Mouse (Mus musculus): ENCODE data around the gene Rgs6.

DNA sequence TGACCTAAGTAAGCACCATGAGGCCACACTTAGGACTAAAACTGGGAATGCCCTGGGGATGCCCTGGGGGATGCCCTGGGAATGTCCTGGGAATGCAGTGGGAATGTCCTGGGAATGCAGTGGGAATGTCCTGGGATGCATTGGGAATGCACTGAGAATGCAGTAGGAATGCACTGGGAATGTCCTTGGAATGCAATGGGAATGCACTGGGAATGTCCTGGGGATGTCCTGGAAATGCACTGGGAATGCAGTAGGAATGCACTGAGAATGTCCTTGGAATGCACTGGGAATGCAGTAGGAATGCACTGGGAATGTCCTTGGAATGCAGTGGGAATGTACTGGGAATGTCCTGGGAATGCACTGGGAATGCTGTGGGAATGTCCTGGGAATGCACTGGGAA lies 25.2 kb upstream of the Rgs6 start:
- TF ChIP-seq EP300 (IDR thresholded peaks at IDR 0.05; ENCODE audit: low read depth), result no peak
- no peak for TF ChIP-seq CTCF (IDR thresholded peaks at IDR 0.05; ENCODE audit: low read depth)

All from liver, embryonic 14.5 days (tissue).